Mouse (Mus musculus): ENCODE measurements around the gene Sh2b3. TPM values are rescaled to one million over a fixed set of nuclear protein-coding genes. Genes with fewer than 3 reads are reported as not detected.
"Not testable (repeated sequence)": the region's sequence is repeated elsewhere in the genome, so short reads cannot be mapped to it uniquely, and the experiment has no call there.

Sh2b3 gene
- 10 to 100 TPM; 11.4 to 13.1 (median 12.3) TPM for total RNA-seq (2022)

GRCm38 (mm10) chr5:121837441-121838340 is at the start of gene Sh2b3:
TSS of gene Sh2b3 (minus strand) at chr5:121837646.
- DNase-seq (ENCODE audit: low spot score in 2 of 2) = peak in 1 of 2 experiments; percentile 34

GRCm38 (mm10) chr5:121883356-121883755 is 45.9 kb upstream of the Sh2b3 start:
- DNase-seq (ENCODE audit: low spot score in 2 of 2) = no peak

- DNase-seq (ENCODE audit: low spot score in 2 of 2) = no peak
Observed at GRCm38 (mm10) chr5:121879211-121879610, 41.8 kb upstream of the Sh2b3 start.

- DNase-seq (ENCODE audit: low spot score in 2 of 2) = no peak
Observed at GRCm38 (mm10) chr5:121878703-121879102, 41.3 kb upstream of the Sh2b3 start.

GRCm38 (mm10) chr5:121876901-121877300 is 39.5 kb upstream of the Sh2b3 start:
- DNase-seq (ENCODE audit: low spot score in 2 of 2) = no peak

- DNase-seq (ENCODE audit: low spot score in 2 of 2) = no peak
Observed at GRCm38 (mm10) chr5:121875041-121875440, 37.6 kb upstream of the Sh2b3 start.

GRCm38 (mm10) chr5:121872158-121872557 is 34.7 kb upstream of the Sh2b3 start:
- DNase-seq (ENCODE audit: low spot score in 2 of 2) = peak; percentile 57 to 58

- no peak for DNase-seq (ENCODE audit: low spot score in 2 of 2)
Observed at GRCm38 (mm10) chr5:121871515-121872030, 34.1 kb upstream of the Sh2b3 start.

GRCm38 (mm10) chr5:121870832-121871231 is 33.4 kb upstream of the Sh2b3 start:
- DNase-seq (ENCODE audit: low spot score in 2 of 2) = no peak

- no peak for DNase-seq (ENCODE audit: low spot score in 2 of 2)
Observed at GRCm38 (mm10) chr5:121867963-121868362, 30.5 kb upstream of the Sh2b3 start.

GRCm38 (mm10) chr5:121864330-121864729 is 26.9 kb upstream of the Sh2b3 start:
- no peak for DNase-seq (ENCODE audit: low spot score in 2 of 2)

- DNase-seq (ENCODE audit: low spot score in 2 of 2) = no peak
Observed at GRCm38 (mm10) chr5:121861964-121862363, 24.5 kb upstream of the Sh2b3 start.

- no peak for DNase-seq (ENCODE audit: low spot score in 2 of 2)
Observed at GRCm38 (mm10) chr5:121858427-121858826, 21.0 kb upstream of the Sh2b3 start.

GRCm38 (mm10) chr5:121856740-121857139 is 19.3 kb upstream of the Sh2b3 start:
- DNase-seq (ENCODE audit: low spot score in 2 of 2) = no peak

GRCm38 (mm10) chr5:121854768-121855167 is 17.3 kb upstream of the Sh2b3 start:
- no peak for DNase-seq (ENCODE audit: low spot score in 2 of 2)

GRCm38 (mm10) chr5:121853368-121854051 is 16.1 kb upstream of the Sh2b3 start:
- no peak for DNase-seq (ENCODE audit: low spot score in 2 of 2)

GRCm38 (mm10) chr5:121849478-121850349 is 12.3 kb upstream of the Sh2b3 start:
- no peak for DNase-seq (ENCODE audit: low spot score in 2 of 2)

- DNase-seq (ENCODE audit: low spot score in 2 of 2) = peak; percentile 82 to 89
Observed at GRCm38 (mm10) chr5:121848743-121849142, 11.3 kb upstream of the Sh2b3 start, which contains the start of gene Pheta1. TSS of gene Pheta1 (plus strand) at chr5:121848984.

- DNase-seq (ENCODE audit: low spot score in 2 of 2) = no peak
Observed at GRCm38 (mm10) chr5:121848035-121848519, 10.6 kb upstream of the Sh2b3 start.

GRCm38 (mm10) chr5:121847269-121847668 is 9.8 kb upstream of the Sh2b3 start:
- not testable (repeated sequence) for DNase-seq (ENCODE audit: low spot score in 2 of 2)

- no peak for DNase-seq (ENCODE audit: low spot score in 2 of 2)
Observed at GRCm38 (mm10) chr5:121846322-121846721, 8.9 kb upstream of the Sh2b3 start.
